Mouse (Mus musculus) lung, embryonic 16.5 days (tissue): ENCODE measurements around the gene Vwa3b. TPM values are rescaled to one million over a fixed set of nuclear protein-coding genes. Genes with fewer than 3 reads are reported as not detected.

Experiments used
- ATAC-seq: fragments of 200-750 bp; cut with Nextera tagmentation; 2 replicates; pipeline ENCODE4 v1.8.0; 2017; ENCODE audit warnings: low read depth, mild to moderate bottlenecking, moderate library complexity
- H3K27ac ChIP-seq: fragments of 300-500 bp; sonication (generic); 2 replicates; pipeline ENCODE4 v1.5.1; 2014; ENCODE audit warnings: mild to moderate bottlenecking, control low read depth, low read length
- H3K27me3 ChIP-seq: fragments of 300-500 bp; sonication (generic); 2 replicates; pipeline ENCODE4 v1.6.1; 2014; ENCODE audit warnings: low read depth, low read length, mixed read lengths; ENCODE audit not compliant: control insufficient read depth, insufficient read depth
- H3K36me3 ChIP-seq: fragments of 300-500 bp; sonication (generic); 2 replicates; pipeline ENCODE4 v1.6.1; 2014; ENCODE audit warnings: low read length; ENCODE audit not compliant: control insufficient read depth, insufficient read depth
- H3K4me1 ChIP-seq: fragments of 300-500 bp; sonication (generic); replicated peaks from 2 replicates; pipeline ENCODE4 v1.6.1; 2014; ENCODE audit warnings: low read length, mixed read lengths; ENCODE audit not compliant: control insufficient read depth, insufficient read depth
- H3K4me2 ChIP-seq: fragments of 300-500 bp; sonication (generic); 2 replicates; pipeline ENCODE4 v1.6.1; 2014; ENCODE audit warnings: low read depth, low read length, control low read depth
- H3K4me3 ChIP-seq: fragments of 300-500 bp; sonication (generic); 2 replicates; pipeline ENCODE4 v1.5.1; 2014; ENCODE audit warnings: mild to moderate bottlenecking, low read length, control low read depth
- H3K9ac ChIP-seq: fragments of 300-500 bp; sonication (generic); 2 replicates; pipeline ENCODE4 v1.6.1; 2014; ENCODE audit warnings: low read length, control low read depth
- H3K9me3 ChIP-seq: fragments of 300-500 bp; sonication (generic); 2 replicates; pipeline ENCODE4 v1.6.1; 2016; ENCODE audit warnings: low read length; ENCODE audit not compliant: control insufficient read depth
- WGBS: fragments of 180-500 bp; shearing (Covaris S2); extraction: QIAGEN DNeasy Blood & Tissue Kit; methylation state at CpG from one replicate; pipeline ENCODE4 v1.1.7; 2014; 5-methylcytosine and 5-hydroxymethylcytosine counted together
- polyA plus RNA-seq: library from polyadenylated mRNA; unstranded; fragments of >200 nt; fragmentation: Nextera tagmentation; extraction: Ambion mirVana; gene quantifications from 2 replicates; pipeline ENCODE4 v1.2.1, GENCODE M21; 2015

Vwa3b gene
- polyA plus RNA-seq, 1 experiment from 2014 or later = 1.1 TPM

GRCm38 (mm10) chr1:37166066-37166465 is 139.7 kb downstream of the Vwa3b start:
- Histone ChIP-seq H3K36me3 (no peaks in the 10 kb centered on the region), H3K9ac (no peak overlapping the region), H3K27me3 (no peaks in the 10 kb centered on the region), H3K4me2 (no peak overlapping the region), H3K9me3 (no peaks in the 10 kb centered on the region; the same call in 1 of the 2 replicates), H3K4me1 (no peaks in the 10 kb centered on the region), H3K27ac (no peak overlapping the region), H3K4me3 (no peak overlapping the region)
- 22% methylated on average over 6 of the region's 6 CpGs for WGBS
- ATAC-seq = no peak

DNA sequence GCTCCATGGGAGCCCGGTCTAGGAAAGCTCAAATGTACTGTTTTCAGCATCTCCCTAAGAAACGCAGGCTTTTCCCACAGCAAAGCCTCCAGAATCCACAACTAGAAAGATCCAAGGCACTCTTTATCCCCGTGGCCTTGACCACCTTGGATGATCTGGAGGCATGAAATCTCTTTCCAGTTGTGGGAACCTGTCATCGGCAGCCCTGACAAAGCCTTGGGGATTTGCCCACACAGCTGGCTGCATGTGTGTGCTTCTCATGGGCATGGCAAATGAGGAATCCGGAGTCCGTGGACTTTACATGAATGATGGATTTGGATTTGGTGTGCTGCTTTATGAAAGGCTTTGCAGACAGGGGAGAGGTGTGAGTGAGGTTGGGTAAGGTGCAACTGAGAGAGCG is 141.5 kb downstream of the Vwa3b start:
- no peak overlapping the region for H3K27ac ChIP-seq
- no peaks in the 10 kb centered on the region for H3K36me3 ChIP-seq
- H3K4me2 ChIP-seq = no peak overlapping the region
- H3K9ac ChIP-seq = no peak overlapping the region
- H3K9me3 ChIP-seq = no peaks in the 10 kb centered on the region
- H3K4me3 ChIP-seq = no peak overlapping the region
- 72% methylated on average over 7 of the region's 7 CpGs for WGBS
- no peaks in the 10 kb centered on the region for H3K27me3 ChIP-seq
- ATAC-seq = no peak
- no peaks in the 10 kb centered on the region for H3K4me1 ChIP-seq

- Histone ChIP-seq H3K27ac (no peak overlapping the region), H3K4me3 (no peak overlapping the region), H3K4me2 (no peak overlapping the region), H3K36me3 (no peaks in the 10 kb centered on the region), H3K9ac (no peak overlapping the region), H3K9me3 (no peaks in the 10 kb centered on the region), H3K4me1 (no peaks in the 10 kb centered on the region), H3K27me3 (no peaks in the 10 kb centered on the region)
- WGBS = 83% methylated on average over 2 of the region's 2 CpGs
- ATAC-seq = no peak
Observed at GRCm38 (mm10) chr1:37177874-37178273, 151.5 kb downstream of the Vwa3b start.

DNA sequence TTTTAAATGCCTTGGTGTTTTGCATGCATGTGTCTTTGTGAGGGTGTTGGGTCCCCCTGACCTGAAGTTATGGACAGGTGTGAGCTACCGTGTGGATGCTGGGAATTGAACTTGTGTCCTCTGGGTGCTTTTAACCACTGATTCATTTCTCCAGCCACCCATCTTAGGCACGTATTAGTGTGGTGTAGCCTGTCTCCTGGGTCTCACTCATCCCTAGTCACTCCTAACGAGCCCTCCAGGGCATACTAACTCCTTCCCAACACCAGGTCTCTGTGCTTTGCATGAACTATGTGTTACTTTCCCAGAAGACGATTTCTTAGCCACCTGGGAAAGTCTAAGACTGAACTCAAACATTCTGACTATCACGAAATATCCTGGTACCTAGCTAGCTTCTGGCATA is 153.5 kb downstream of the Vwa3b start:
- Histone ChIP-seq H3K4me1 (no peaks in the 10 kb centered on the region), H3K9ac (no peak overlapping the region), H3K27me3 (no peaks in the 10 kb centered on the region), H3K36me3 (no peaks in the 10 kb centered on the region), H3K4me2 (no peak overlapping the region), H3K4me3 (no peak overlapping the region), H3K27ac (no peak overlapping the region), H3K9me3 (no peaks in the 10 kb centered on the region)
- 71% methylated on average over 5 of the region's 5 CpGs for WGBS
- no peak for ATAC-seq

DNA sequence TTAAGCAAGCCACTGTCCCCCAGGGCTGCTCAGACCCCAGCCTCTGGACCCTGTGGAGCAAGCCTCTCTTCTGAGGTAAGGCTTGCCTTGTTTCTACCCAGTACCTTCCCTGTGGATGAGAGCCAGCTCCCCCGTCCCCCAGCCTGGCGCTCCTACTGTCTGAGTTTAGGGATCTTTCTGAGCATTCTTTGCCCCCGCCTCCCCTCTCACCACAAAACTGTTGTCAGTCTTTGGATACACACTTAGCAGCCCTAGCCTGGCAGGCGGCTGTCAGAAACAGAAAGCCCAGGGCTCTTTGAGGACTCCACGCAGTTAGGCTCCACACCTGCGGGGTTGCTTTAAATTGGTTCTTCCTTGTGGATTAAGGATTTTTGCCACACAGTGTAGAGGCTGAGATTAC is 160.7 kb downstream of the Vwa3b start:
- H3K36me3 ChIP-seq = no peaks in the 10 kb centered on the region
- no peak for ATAC-seq
- H3K4me1 ChIP-seq = no peaks in the 10 kb centered on the region
- H3K9me3 ChIP-seq = no peaks in the 10 kb centered on the region
- H3K4me3 ChIP-seq = no peak overlapping the region
- 63% methylated on average over 6 of the region's 6 CpGs for WGBS
- H3K9ac ChIP-seq = no peak overlapping the region
- no peak overlapping the region for H3K27ac ChIP-seq
- H3K4me2 ChIP-seq = no peak overlapping the region
- H3K27me3 ChIP-seq = peaks cover 2% of the 10 kb centered on the region; the same call in 1 of the 2 replicates

GRCm38 (mm10) chr1:37194607-37195006 is 168.2 kb downstream of the Vwa3b start:
- Histone ChIP-seq H3K27ac (no peak overlapping the region), H3K4me2 (no peak overlapping the region), H3K4me3 (no peak overlapping the region), H3K9me3 (no peaks in the 10 kb centered on the region), H3K4me1 (no peaks in the 10 kb centered on the region), H3K27me3 (no peaks in the 10 kb centered on the region), H3K9ac (no peak overlapping the region), H3K36me3 (no peaks in the 10 kb centered on the region)
- ATAC-seq = no peak
- WGBS = 55% methylated on average over 4 of the region's 4 CpGs

- 60% methylated on average over 4 of the region's 4 CpGs for WGBS
Observed at GRCm38 (mm10) chr1:37201406-37201805, 175.0 kb downstream of the Vwa3b start.

GRCm38 (mm10) chr1:37207743-37208142 is 181.3 kb downstream of the Vwa3b start:
- H3K27ac ChIP-seq = no peak overlapping the region
- H3K4me1 ChIP-seq = no peaks in the 10 kb centered on the region
- H3K27me3 ChIP-seq = no peaks in the 10 kb centered on the region
- no peak overlapping the region for H3K4me3 ChIP-seq
- no peaks in the 10 kb centered on the region for H3K9me3 ChIP-seq
- ATAC-seq = no peak
- H3K36me3 ChIP-seq = no peaks in the 10 kb centered on the region
- H3K9ac ChIP-seq = no peak overlapping the region
- 74% methylated on average over 8 of the region's 8 CpGs for WGBS
- H3K4me2 ChIP-seq = no peak overlapping the region

More at GRCm38 (mm10) chr1:37201406-37201805, 175.0 kb downstream of the Vwa3b start:
- Histone ChIP-seq H3K9me3 (no peaks in the 10 kb centered on the region), H3K4me3 (no peak overlapping the region), H3K27me3 (no peaks in the 10 kb centered on the region), H3K9ac (no peak overlapping the region), H3K36me3 (no peaks in the 10 kb centered on the region), H3K27ac (no peak overlapping the region), H3K4me1 (no peaks in the 10 kb centered on the region), H3K4me2 (no peak overlapping the region)
- no peak for ATAC-seq

- WGBS = 85% methylated on average over 9 of the region's 9 CpGs
- no peak overlapping the region for H3K27ac ChIP-seq
- H3K36me3 ChIP-seq = no peaks in the 10 kb centered on the region
Observed at GRCm38 (mm10) chr1:37212375-37212774, 186.0 kb downstream of the Vwa3b start.

GRCm38 (mm10) chr1:37214144-37214543 is 187.7 kb downstream of the Vwa3b start, which contains the start of gene Cnga3:
Gene Cnga3 (plus strand): TSS chr1:37214434.
- ATAC-seq = no peak
- WGBS = 47% methylated on average over 1 of the region's 1 CpGs

More at GRCm38 (mm10) chr1:37212375-37212774, 186.0 kb downstream of the Vwa3b start:
- Histone ChIP-seq H3K4me3 (no peak overlapping the region), H3K4me2 (no peak overlapping the region), H3K4me1 (no peaks in the 10 kb centered on the region), H3K9me3 (no peaks in the 10 kb centered on the region), H3K27me3 (no peaks in the 10 kb centered on the region), H3K9ac (no peak overlapping the region)
- ATAC-seq = no peak

More at GRCm38 (mm10) chr1:37214144-37214543, 187.7 kb downstream of the Vwa3b start, which contains the start of gene Cnga3:
- H3K4me1 ChIP-seq = no peaks in the 10 kb centered on the region
- H3K36me3 ChIP-seq = no peaks in the 10 kb centered on the region
- H3K9ac ChIP-seq = no peak within 1 kb of the TSS
- no peak within 1 kb of the TSS for H3K4me2 ChIP-seq
- no peaks in the 10 kb centered on the region for H3K9me3 ChIP-seq
- H3K27me3 ChIP-seq = no peaks in the 10 kb centered on the region
- H3K4me3 ChIP-seq = no peak within 1 kb of the TSS
- H3K27ac ChIP-seq = no peak within 1 kb of the TSS
